ENCODE assay signal across 16 mouse cellular contexts in the genomic region with DNA sequence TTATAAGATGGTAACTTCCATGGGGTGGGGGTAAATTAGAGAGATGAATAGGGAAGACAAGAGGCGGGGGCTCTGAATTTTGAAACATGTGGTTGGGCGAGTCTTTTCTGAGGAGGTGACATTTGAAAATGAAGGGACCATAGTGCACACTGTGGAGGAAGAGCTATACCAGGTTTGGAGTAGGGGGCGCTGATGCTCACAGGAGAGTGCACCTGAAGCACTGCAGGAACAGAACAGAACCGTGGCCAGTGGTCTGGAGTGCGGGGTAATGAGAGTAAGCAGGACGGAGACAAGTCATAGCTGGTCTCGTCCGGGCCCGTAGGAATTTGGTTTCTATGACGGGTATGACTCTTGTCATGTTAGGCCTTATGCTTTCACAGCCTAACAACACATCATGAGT. TPM values are rescaled to one million over a fixed set of nuclear protein-coding genes. Genes with fewer than 3 reads are reported as not detected.
DNase-seq lines count a peak whose midpoint lies in the region; ATAC-seq and TF ChIP-seq lines count a peak whose summit lies in the region.
"Had no signal": no experiment of that assay in that cellular context is flagged by ENCODE, and none has a peak within 500 bp of the region (broad histone marks: within the 10 kb centered on the region; RNA-seq: fewer than 3 reads in every experiment).

No protein-coding gene starts in this region.

- no peaks in the 10 kb centered on the region for H3K4me1 ChIP-seq in intestine, postnatal 0 days (replicated peaks; ENCODE audit: control insufficient read depth, insufficient read depth, low read length)
- peaks cover 6% of the 10 kb centered on the region; the same call in 1 of the 2 replicates for H3K4me1 ChIP-seq in intestine, embryonic 15.5 days (replicated peaks)
- peaks cover 5% of the 10 kb centered on the region; the same call in 1 of the 2 replicates for H3K4me1 ChIP-seq in thymus, adult 2 months (replicated peaks; ENCODE audit: control insufficient read depth, insufficient read depth, low read length)

- no peaks in the 10 kb centered on the region for H3K27me3 ChIP-seq in intestine, postnatal 0 days (replicated peaks; ENCODE audit: control insufficient read depth, insufficient read depth, low read length)
- no peaks in the 10 kb centered on the region for H3K27me3 ChIP-seq in intestine, embryonic 15.5 days (replicated peaks)
- H3K27me3 ChIP-seq in thymus, adult 2 months (ENCODE audit: control insufficient read depth, insufficient read depth, low read length) = no peaks in the 10 kb centered on the region
- H3K27me3 ChIP-seq: stomach, embryonic 15.5 days had no signal

- WGBS in intestine, postnatal 0 days = 86% methylated on average over 10 of the region's 10 CpGs
- WGBS in intestine, embryonic 15.5 days = 87% methylated on average over 10 of the region's 10 CpGs
- WGBS in thymus, adult 2 months = 91% methylated on average over 10 of the region's 10 CpGs

- no peak for ATAC-seq in intestine, postnatal 0 days
- no peak for ATAC-seq in intestine, embryonic 15.5 days

- peak; percentile 45 for TF ChIP-seq CTCF in intestine, postnatal 0 days (IDR thresholded peaks at IDR 0.05; ENCODE audit: low read depth)
- TF ChIP-seq CTCF in thymus, adult 2 months (IDR thresholded peaks at IDR 0.05; ENCODE audit: borderline replicate concordance, control insufficient read depth, extremely low read depth, insufficient read depth, low read length, poor library complexity) = no peak

- no peaks in the 10 kb centered on the region for H3K9me3 ChIP-seq in intestine, postnatal 0 days (ENCODE audit: control insufficient read depth)
- no peaks in the 10 kb centered on the region for H3K9me3 ChIP-seq in intestine, embryonic 15.5 days
- H3K9me3 ChIP-seq: lung, embryonic 15.5 days; stomach, embryonic 15.5 days had no signal

- no peak overlapping the region for H3K9ac ChIP-seq in intestine, postnatal 0 days (ENCODE audit: low read depth, low read length)
- H3K9ac ChIP-seq in intestine, embryonic 15.5 days = no peak overlapping the region
- H3K9ac ChIP-seq: lung, embryonic 15.5 days; stomach, embryonic 15.5 days had no signal

- DNase-seq in thymus, postnatal 4 days = peak; percentile 24
- no peak for DNase-seq in thymus, adult 2 months
- peak; percentile 57 for DNase-seq in R1 (ENCODE audit: low read depth, low spot score)
- no peak for DNase-seq in right cerebral cortex, postnatal 4 days
- no peak for DNase-seq in spleen, postnatal 10 days (ENCODE audit: low spot score in 2 of 2)
- DNase-seq: adrenal gland, adult 8-10 months; cerebellum, adult 9-10 months; gastrocnemius, postnatal 10 days; heart, adult 2 months; kidney, adult 11 months; kidney, postnatal 25 days; right cerebral cortex, adult 18-20 months had no signal

- H3K36me3 ChIP-seq in intestine, postnatal 0 days (ENCODE audit: control insufficient read depth, insufficient read depth) = no peaks in the 10 kb centered on the region
- no peaks in the 10 kb centered on the region for H3K36me3 ChIP-seq in intestine, embryonic 15.5 days
- no peaks in the 10 kb centered on the region for H3K36me3 ChIP-seq in thymus, adult 2 months (ENCODE audit: control insufficient read depth, insufficient read depth, low read length)
- H3K36me3 ChIP-seq: lung, embryonic 15.5 days; stomach, embryonic 15.5 days had no signal

- no peak overlapping the region for H3K4me2 ChIP-seq in intestine, postnatal 0 days (replicated peaks; ENCODE audit: low read depth)
- H3K4me2 ChIP-seq in intestine, embryonic 15.5 days (replicated peaks) = no peak overlapping the region
- H3K4me2 ChIP-seq: lung, embryonic 15.5 days; stomach, embryonic 15.5 days had no signal

- H3K4me3 ChIP-seq in intestine, postnatal 0 days (ENCODE audit: low read depth, low read length) = no peak overlapping the region
- H3K4me3 ChIP-seq in intestine, embryonic 15.5 days (replicated peaks) = no peak overlapping the region
- H3K4me3 ChIP-seq in thymus, adult 2 months (ENCODE audit: control insufficient read depth, insufficient read depth, low read length) = no peak overlapping the region
- H3K4me3 ChIP-seq: heart, adult 2 months; lung, embryonic 15.5 days; stomach, embryonic 15.5 days had no signal

- H3K27ac ChIP-seq in intestine, postnatal 0 days (ENCODE audit: low read depth, low read length) = no peak overlapping the region
- H3K27ac ChIP-seq in intestine, embryonic 15.5 days = no peak overlapping the region
- H3K27ac ChIP-seq in thymus, adult 2 months (ENCODE audit: control insufficient read depth, insufficient read depth, low read length) = no peak overlapping the region
- H3K27ac ChIP-seq: heart, adult 2 months; lung, embryonic 15.5 days; stomach, embryonic 15.5 days had no signal

- no peak for TF ChIP-seq POLR2A in thymus, adult 2 months (IDR thresholded peaks at IDR 0.05; ENCODE audit: control insufficient read depth, extremely low read depth, insufficient read depth, low read length, poor library complexity)

RNA-seq across cellular contexts. Expression of gene Chn2, which starts 18.3 kb away (rescaled TPM):
- polyA plus RNA-seq in intestine, postnatal 0 days (2015; fragmentation: Nextera tagmentation; extraction: Ambion mirVana) = 19.6 and 24.3 TPM in 2 replicates
- polyA plus RNA-seq in intestine, embryonic 15.5 days (2015; fragmentation: Nextera tagmentation; extraction: Ambion mirVana) = 19.7 and 20.8 TPM in 2 replicates
- polyA plus RNA-seq in thymus, adult 2 months (2012; rRNA removed) = 6.1 and 7.6 TPM in 2 replicates

Comparison
In these comparisons a context has a peak if more than half of its experiments do, and no peak if none do; other contexts are left out.
1. DNase-seq: peak in thymus, postnatal 4 days (single experiment) and R1 (single experiment); none in thymus, adult 2 months (single experiment), right cerebral cortex, postnatal 4 days (single experiment) and spleen, postnatal 10 days (0 of 2).